Mouse (Mus musculus): ENCODE data around the gene Rprd2. TPM values are rescaled to one million over a fixed set of nuclear protein-coding genes. Genes with fewer than 3 reads are reported as not detected.
A peak's percentile ranks its signal among the peaks of the same experiment; 100 is the strongest.

The Rprd2 gene
- polyA plus RNA-seq, 1 experiment from 2014 or later = 27.8 TPM

DNA sequence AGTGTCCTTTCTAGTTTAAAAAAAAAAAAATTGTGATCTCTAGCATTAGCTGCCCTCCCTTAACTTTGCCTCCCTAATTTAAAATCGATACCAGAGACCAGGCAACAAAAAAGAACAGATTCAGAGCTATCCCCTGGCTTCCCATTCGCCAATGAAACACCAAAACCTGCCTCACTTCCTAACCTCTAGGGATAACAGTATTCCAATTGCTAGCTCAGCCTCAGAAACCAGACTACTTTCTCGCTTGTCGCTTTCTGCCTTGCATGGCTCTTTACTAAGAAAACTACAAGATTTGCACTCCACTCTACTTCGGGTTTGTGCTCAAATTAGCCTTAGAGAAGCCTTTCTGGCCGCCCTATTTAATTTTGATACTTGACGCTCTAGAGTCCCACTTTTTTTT lies 37.5 kb upstream of the Rprd2 start:
- peak overlapping the region; percentile 84 for H3K4me3 ChIP-seq (replicated peaks)
- 0 out of 2 replicates have a peak, but pooled peaks have one; percentile 2 for ATAC-seq (ENCODE audit: insufficient number of reproducible peaks, insufficient read depth, low FRiP score, low TSS enrichment, low read depth)
- 30% methylated on average over 7 of the region's 7 CpGs for WGBS
- peak overlapping the region; percentile 89 for H3K9ac ChIP-seq (replicated peaks)
- no peaks in the 10 kb centered on the region for H3K27me3 ChIP-seq
- H3K4me1 ChIP-seq (replicated peaks) = peaks cover 4% of the 10 kb centered on the region; the same call in 1 of the 2 replicates
- H3K9me3 ChIP-seq = no peaks in the 10 kb centered on the region
- peak overlapping the region; percentile 64 for H3K4me2 ChIP-seq
- peaks cover 24% of the 10 kb centered on the region for H3K36me3 ChIP-seq
- peak overlapping the region; percentile 87 for H3K27ac ChIP-seq

DNA sequence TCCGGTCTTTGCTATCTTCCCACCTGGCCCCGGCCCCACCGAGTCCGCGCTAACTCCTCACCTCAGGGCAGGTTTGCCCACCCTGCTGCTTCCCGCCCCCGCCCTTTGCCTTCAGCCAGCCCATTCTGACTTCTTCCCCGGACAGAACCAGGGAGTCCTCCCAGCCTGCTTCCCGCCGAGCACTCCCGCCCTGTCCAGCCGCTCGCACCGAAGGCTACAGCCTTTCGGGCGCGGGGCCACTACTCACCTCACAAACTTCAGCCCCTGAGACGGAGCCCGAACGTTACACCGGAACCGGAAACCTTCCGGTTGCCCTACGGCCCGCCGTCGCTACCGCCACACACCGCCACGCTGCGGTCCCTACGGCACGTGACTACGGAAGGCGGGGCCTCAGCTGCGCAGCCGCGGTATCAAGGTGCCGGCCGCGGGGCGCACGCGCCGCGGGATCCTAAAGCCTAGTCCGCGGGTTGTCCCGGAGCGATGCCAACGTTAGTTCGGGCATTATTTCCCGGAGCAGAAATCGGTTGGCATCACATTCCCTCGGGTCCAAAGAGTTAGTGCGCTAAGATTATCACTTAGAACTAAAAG lies 36.9 kb upstream of the Rprd2 start, which contains the start of gene Prpf3:
Gene Prpf3, minus strand, starts transcription at position 384 of the 588 bp plus-strand sequence.
- H3K27ac ChIP-seq = peak within 1 kb of the TSS; percentile 87
- H3K4me2 ChIP-seq = peak within 1 kb of the TSS; percentile 64
- peak; percentile 94 for ATAC-seq (ENCODE audit: insufficient number of reproducible peaks, insufficient read depth, low FRiP score, low TSS enrichment, low read depth)
- peak within 1 kb of the TSS; percentile 84 for H3K4me3 ChIP-seq (replicated peaks)
- H3K4me1 ChIP-seq (replicated peaks) = peaks cover 4% of the 10 kb centered on the region; the same call in 1 of the 2 replicates
- peaks cover 28% of the 10 kb centered on the region for H3K36me3 ChIP-seq
- WGBS = under 1% methylated on average over 56 of the region's 56 CpGs
- peak within 1 kb of the TSS; percentile 89 for H3K9ac ChIP-seq (replicated peaks)
- H3K27me3 ChIP-seq = no peaks in the 10 kb centered on the region
- H3K9me3 ChIP-seq = no peaks in the 10 kb centered on the region

DNA sequence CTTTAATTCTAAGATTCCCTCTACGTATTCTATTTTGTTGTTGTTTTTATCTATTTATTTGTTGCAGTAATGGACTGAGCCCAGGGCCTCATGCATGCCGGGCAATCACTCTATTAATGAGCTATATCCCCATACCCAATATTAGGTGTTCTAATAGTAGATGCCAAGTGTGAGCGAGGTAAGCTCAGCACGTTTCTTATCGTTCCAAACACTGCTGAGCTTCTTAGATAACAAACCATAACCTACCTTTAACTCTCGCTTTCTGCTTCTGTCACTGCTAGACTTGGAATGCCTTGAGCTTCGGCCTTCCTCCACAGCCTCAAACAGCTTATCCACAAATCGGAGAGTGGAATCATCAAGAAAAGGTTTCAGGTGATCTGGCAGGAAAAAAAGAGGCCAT lies 32.7 kb upstream of the Rprd2 start:
- Histone ChIP-seq H3K36me3 (peaks cover 71% of the 10 kb centered on the region), H3K4me1 (replicated peaks) (peaks cover 4% of the 10 kb centered on the region; the same call in 1 of the 2 replicates), H3K27ac (no peak overlapping the region), H3K9ac (replicated peaks) (no peak overlapping the region), H3K4me2 (no peak overlapping the region), H3K4me3 (replicated peaks) (no peak overlapping the region), H3K9me3 (no peaks in the 10 kb centered on the region), H3K27me3 (no peaks in the 10 kb centered on the region)
- WGBS = 96% methylated on average over 8 of the region's 8 CpGs
- no peak for ATAC-seq (ENCODE audit: insufficient number of reproducible peaks, insufficient read depth, low FRiP score, low TSS enrichment, low read depth)

DNA sequence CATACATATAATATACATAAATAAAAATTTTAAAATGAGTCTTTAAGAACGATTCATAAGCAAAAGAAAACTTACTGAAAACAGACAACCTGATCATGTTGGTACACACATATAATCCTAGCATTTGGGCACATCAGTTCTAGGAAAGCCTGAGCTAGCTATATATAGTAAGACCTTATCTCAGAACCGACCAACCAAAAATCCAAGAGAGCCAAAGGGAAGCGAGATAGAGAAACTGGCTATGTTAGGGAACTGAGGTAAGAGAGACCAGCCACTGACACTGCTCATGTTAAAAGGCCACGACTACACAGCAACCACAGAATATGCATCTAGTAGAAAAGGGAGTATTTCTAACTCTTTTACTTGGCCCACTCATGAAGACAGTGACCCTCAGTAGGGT lies 31.9 kb upstream of the Rprd2 start:
- Histone ChIP-seq H3K4me1 (replicated peaks) (peaks cover 4% of the 10 kb centered on the region; the same call in 1 of the 2 replicates), H3K4me2 (no peak overlapping the region), H3K9ac (replicated peaks) (no peak overlapping the region), H3K27me3 (no peaks in the 10 kb centered on the region), H3K27ac (no peak overlapping the region), H3K4me3 (replicated peaks) (no peak overlapping the region), H3K9me3 (no peaks in the 10 kb centered on the region), H3K36me3 (peaks cover 78% of the 10 kb centered on the region)
- 89% methylated on average over 4 of the region's 4 CpGs for WGBS
- no peak for ATAC-seq (ENCODE audit: insufficient number of reproducible peaks, insufficient read depth, low FRiP score, low TSS enrichment, low read depth)

DNA sequence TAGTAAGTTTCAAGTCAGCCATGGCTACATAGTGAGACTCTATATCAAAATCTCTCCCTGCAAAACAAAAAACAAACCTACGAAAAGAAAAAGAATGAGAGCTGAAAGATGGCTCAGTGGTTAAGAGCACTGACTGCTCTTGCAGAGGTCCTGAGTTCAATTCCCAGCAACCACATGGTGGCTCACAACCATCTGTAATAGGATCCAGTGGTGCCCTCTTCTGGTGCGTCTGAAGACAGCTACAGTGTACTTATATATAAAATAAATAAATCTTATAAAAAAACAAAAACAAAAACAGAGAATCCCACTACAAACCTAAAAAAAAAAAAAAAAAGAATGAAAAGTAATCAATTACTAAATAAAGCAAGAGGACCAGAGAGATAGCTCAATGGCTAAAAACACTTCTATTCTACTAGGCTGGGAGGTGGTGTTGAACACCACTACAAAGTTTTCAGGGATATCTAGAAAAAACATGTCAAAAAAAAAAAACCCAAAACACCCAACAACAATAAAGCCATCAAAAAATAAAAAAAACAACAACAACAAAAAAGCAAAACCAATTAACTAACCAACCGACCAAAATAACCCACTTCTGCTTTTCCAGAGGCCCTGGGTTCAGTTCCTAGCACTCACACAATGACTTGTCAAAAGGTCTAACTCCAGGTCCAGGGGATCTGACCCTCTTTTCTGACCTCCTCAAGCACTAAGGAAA lies 24.0 kb upstream of the Rprd2 start:
- Histone ChIP-seq H3K4me1 (replicated peaks) (no peaks in the 10 kb centered on the region), H3K36me3 (peaks cover 91% of the 10 kb centered on the region), H3K27ac (no peak overlapping the region), H3K27me3 (no peaks in the 10 kb centered on the region), H3K9me3 (no peaks in the 10 kb centered on the region), H3K4me3 (replicated peaks) (no peak overlapping the region), H3K4me2 (no peak overlapping the region), H3K9ac (replicated peaks) (no peak overlapping the region)
- no peak for ATAC-seq (ENCODE audit: insufficient number of reproducible peaks, insufficient read depth, low FRiP score, low TSS enrichment, low read depth)
- 86% methylated on average over 3 of the region's 3 CpGs for WGBS

DNA sequence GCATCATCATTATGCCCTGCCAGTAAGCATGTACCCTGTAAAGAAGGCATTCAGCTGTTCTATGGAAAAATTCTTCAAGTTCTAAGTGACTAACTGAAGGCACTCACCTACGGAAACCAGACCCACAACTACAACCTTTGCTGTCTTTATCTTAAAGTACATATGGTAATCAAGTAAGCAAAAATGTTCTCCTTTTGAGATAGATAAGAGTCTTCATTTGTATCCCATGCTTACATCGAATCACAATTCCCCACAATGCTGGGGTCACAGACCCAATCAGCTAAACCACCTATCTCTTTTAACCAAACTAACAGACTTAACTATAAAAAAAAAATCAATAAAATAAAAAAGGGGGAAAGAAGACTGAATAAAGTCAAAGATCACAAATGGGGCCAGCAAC lies 20.6 kb upstream of the Rprd2 start:
- no peak overlapping the region for H3K4me2 ChIP-seq
- H3K27me3 ChIP-seq = no peaks in the 10 kb centered on the region
- H3K9me3 ChIP-seq = no peaks in the 10 kb centered on the region
- H3K4me1 ChIP-seq (replicated peaks) = no peaks in the 10 kb centered on the region
- no peak overlapping the region for H3K9ac ChIP-seq (replicated peaks)
- no peak overlapping the region for H3K4me3 ChIP-seq (replicated peaks)
- ATAC-seq (ENCODE audit: insufficient number of reproducible peaks, insufficient read depth, low FRiP score, low TSS enrichment, low read depth) = no peak
- peaks cover 88% of the 10 kb centered on the region for H3K36me3 ChIP-seq
- 92% methylated on average over 2 of the region's 2 CpGs for WGBS
- no peak overlapping the region for H3K27ac ChIP-seq

DNA sequence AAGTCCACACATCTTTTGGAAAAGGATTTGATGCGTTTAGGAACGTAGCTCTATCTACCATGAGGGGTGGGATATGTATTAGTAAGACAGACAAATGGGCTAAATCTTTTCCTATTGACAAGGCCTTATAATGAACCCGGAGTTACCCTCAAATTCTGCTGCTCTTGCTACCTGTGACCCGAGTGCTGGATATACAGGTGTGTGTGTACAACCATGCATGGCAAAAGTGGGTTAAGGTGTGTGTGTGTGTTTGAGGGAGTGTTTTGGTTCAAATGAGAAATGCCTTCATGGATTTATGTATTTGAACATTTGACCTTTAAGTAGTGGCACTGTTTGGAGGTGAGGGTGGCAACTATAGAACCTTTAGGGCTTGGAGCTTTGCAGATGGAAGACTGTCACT lies 10.4 kb upstream of the Rprd2 start:
- Histone ChIP-seq H3K4me2 (no peak overlapping the region), H3K4me1 (replicated peaks) (0 out of 2 replicates have a peak, but pooled peaks cover 2% of the 10 kb centered on the region), H3K36me3 (peaks cover 67% of the 10 kb centered on the region), H3K4me3 (replicated peaks) (no peak overlapping the region), H3K9ac (replicated peaks) (no peak overlapping the region), H3K9me3 (no peaks in the 10 kb centered on the region), H3K27me3 (no peaks in the 10 kb centered on the region), H3K27ac (no peak overlapping the region)
- 97% methylated on average over 4 of the region's 4 CpGs for WGBS
- no peak for ATAC-seq (ENCODE audit: insufficient number of reproducible peaks, insufficient read depth, low FRiP score, low TSS enrichment, low read depth)

DNA sequence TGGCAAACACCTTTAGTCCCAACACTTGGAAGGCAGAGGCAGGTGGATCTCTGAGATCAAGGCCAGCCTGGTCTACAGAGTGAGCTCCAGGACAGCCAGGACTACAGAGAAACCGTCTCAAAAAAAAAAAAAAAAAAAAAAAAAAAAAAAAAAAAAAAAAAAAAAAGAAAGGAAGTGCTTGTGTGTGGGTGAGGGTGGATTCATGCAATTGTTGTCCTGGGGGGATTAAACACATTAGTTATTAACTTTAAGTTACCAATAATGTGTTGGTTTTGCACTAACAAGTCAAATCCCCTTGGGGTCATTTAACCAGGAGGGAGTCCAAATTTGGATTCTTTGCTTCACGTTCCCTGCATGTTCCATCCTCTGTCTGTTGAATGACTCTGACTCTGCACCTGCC lies 7.6 kb upstream of the Rprd2 start:
- H3K4me1 ChIP-seq (replicated peaks) = no peaks in the 10 kb centered on the region
- no peak overlapping the region for H3K9ac ChIP-seq (replicated peaks)
- H3K9me3 ChIP-seq = no peaks in the 10 kb centered on the region
- no peak overlapping the region for H3K4me3 ChIP-seq (replicated peaks)
- H3K4me2 ChIP-seq = no peak overlapping the region
- 73% methylated on average over 2 of the region's 2 CpGs for WGBS
- peaks cover 40% of the 10 kb centered on the region for H3K36me3 ChIP-seq
- H3K27me3 ChIP-seq = no peaks in the 10 kb centered on the region
- no peak overlapping the region for H3K27ac ChIP-seq
- no peak for ATAC-seq (ENCODE audit: insufficient number of reproducible peaks, insufficient read depth, low FRiP score, low TSS enrichment, low read depth)

DNA sequence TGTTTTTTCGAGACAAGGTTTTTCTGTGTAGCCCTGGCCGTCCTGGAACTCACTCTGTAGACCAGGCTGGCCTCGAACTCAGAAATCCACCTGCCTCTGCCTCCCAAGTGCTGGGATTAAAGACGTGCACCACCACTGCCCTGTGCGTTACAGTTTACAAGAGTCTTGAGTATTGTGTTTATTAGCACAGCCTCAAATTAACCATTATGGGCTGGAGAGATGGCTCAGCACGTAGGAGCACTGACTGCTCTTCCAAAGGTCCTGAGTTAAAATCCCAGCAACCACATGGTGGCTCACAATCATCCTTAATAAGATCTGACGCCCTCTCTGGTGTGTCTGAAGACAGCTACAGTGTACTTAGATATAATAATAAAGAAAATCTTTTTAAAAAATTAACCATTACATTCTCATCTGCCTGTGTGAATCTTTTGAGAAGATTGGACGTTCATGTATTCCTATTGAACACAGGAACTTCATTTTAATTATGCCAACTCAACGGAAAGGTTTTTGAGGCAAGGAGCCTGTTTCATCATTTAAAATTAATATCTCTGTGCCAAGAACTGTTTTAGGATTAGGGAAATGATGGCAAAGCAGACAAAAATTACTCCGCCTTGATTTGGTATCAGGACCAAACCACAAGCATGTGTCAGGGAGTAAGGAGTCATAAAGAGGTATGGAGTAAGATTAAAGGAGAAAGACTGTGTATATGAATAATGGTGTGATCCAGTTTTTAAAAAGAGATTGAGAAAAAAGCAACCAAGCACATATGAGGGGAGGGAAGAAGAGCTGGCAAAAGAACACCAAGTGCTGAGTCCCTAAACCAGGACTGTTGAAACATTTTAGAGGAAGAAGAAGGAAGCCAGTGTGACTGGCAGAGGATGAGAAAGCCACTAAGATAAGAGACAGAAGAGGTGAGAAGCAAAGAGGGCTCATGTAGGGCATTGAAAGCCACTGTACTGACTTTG lies 1.7 kb upstream of the Rprd2 start:
- H3K4me2 ChIP-seq = peak overlapping the region; percentile 56
- H3K9me3 ChIP-seq = no peaks in the 10 kb centered on the region
- 42% methylated on average over 10 of the region's 10 CpGs for WGBS
- no peaks in the 10 kb centered on the region; the same call in 1 of the 2 replicates for H3K36me3 ChIP-seq
- ATAC-seq (ENCODE audit: insufficient number of reproducible peaks, insufficient read depth, low FRiP score, low TSS enrichment, low read depth) = peak; percentile 7; the same call in 1 of the 2 replicates
- H3K9ac ChIP-seq (replicated peaks) = peak overlapping the region; percentile 73
- H3K4me1 ChIP-seq (replicated peaks) = peaks cover 11% of the 10 kb centered on the region
- no peaks in the 10 kb centered on the region for H3K27me3 ChIP-seq
- H3K4me3 ChIP-seq (replicated peaks) = peak overlapping the region; percentile 82
- peak overlapping the region; percentile 99 for H3K27ac ChIP-seq

DNA sequence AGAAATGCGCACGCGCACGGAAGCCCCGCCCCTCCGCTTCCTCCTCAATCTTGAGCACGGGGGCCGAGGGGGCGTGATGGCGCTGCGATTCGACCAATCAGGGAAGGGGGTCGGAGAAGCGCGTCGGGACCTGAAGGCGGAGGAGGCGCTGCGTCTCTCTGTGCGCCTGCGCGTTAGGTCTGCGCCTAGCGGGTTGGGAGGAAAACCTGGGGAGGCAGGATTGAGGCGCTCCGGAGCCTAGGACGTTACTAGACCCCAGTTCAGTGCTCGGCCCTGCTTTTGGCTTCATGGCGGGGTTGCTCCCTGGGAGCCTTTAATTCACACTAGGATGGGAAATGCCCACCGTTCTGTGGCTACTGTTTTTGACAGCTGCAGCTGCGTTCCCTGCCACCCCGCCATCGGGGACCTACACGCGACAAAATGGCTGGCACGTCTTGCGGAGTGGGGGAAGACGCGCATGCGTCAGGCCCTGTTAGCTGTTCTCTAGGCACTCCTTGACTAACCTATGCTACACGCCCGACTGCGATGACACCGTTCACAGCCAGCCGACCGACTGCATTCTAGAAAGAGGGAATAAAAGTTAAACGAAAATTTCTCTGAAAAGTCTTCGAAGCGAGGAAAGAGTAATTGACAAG lies 805 bp upstream of the Rprd2 start:
- H3K4me2 ChIP-seq = peak overlapping the region; percentile 56

More for the DNA sequence above, 805 bp upstream of the Rprd2 start:
- H3K27ac ChIP-seq = peak overlapping the region; percentile 99
- no peaks in the 10 kb centered on the region for H3K9me3 ChIP-seq
- peak overlapping the region; percentile 82 for H3K4me3 ChIP-seq (replicated peaks)
- H3K27me3 ChIP-seq = no peaks in the 10 kb centered on the region
- peak overlapping the region; percentile 73 for H3K9ac ChIP-seq (replicated peaks)
- under 1% methylated on average over 49 of the region's 49 CpGs for WGBS
- ATAC-seq (ENCODE audit: insufficient number of reproducible peaks, insufficient read depth, low FRiP score, low TSS enrichment, low read depth) = peak; percentile 97
- H3K36me3 ChIP-seq = no peaks in the 10 kb centered on the region; the same call in 1 of the 2 replicates
- peaks cover 11% of the 10 kb centered on the region for H3K4me1 ChIP-seq (replicated peaks)

All from limb, embryonic 12.5 days (tissue).